Mouse (Mus musculus) liver, embryonic 16.5 days (tissue): ENCODE measurements around the gene Nit1. TPM values are rescaled to one million over a fixed set of nuclear protein-coding genes. Genes with fewer than 3 reads are reported as not detected.

Experiments
- ATAC-seq: fragments of 200-750 bp; cut with Nextera tagmentation; 2 replicates; pipeline ENCODE4 v1.8.0; 2017; ENCODE audit warnings: low read depth, mild to moderate bottlenecking, moderate number of reproducible peaks, moderate library complexity
- H3K27ac ChIP-seq: fragments of 300-500 bp; sonication (generic); 2 replicates; pipeline ENCODE4 v1.5.1; 2014; ENCODE audit warnings: mild to moderate bottlenecking, low read length
- H3K27me3 ChIP-seq: fragments of 300-500 bp; sonication (generic); 2 replicates; pipeline ENCODE4 v1.6.1; 2014; ENCODE audit warnings: low read depth, low read length, mixed read lengths; ENCODE audit not compliant: control insufficient read depth, insufficient read depth
- H3K36me3 ChIP-seq: fragments of 300-500 bp; sonication (generic); 2 replicates; pipeline ENCODE4 v1.6.1; 2014; ENCODE audit warnings: mild to moderate bottlenecking; ENCODE audit not compliant: control insufficient read depth, insufficient read depth
- H3K4me1 ChIP-seq: fragments of 300-500 bp; sonication (generic); 2 replicates; pipeline ENCODE4 v1.6.1; 2014; ENCODE audit warnings: low read depth, low read length, mixed read lengths; ENCODE audit not compliant: control insufficient read depth
- H3K4me2 ChIP-seq: fragments of 300-500 bp; sonication (generic); 2 replicates; pipeline ENCODE4 v1.6.1; 2014; ENCODE audit warnings: low read depth, low read length, mixed read lengths
- H3K4me3 ChIP-seq: fragments of 300-500 bp; sonication (generic); 2 replicates; pipeline ENCODE4 v1.5.1; 2014; ENCODE audit warnings: low read depth, mild to moderate bottlenecking, low read length
- H3K9ac ChIP-seq: fragments of 300-500 bp; sonication (generic); 2 replicates; pipeline ENCODE4 v1.6.1; 2014; ENCODE audit warnings: low read depth, low read length
- H3K9me3 ChIP-seq: fragments of 300-500 bp; sonication (generic); replicated peaks from 2 replicates; pipeline ENCODE4 v1.6.1; 2016; ENCODE audit warnings: low read length; ENCODE audit not compliant: control insufficient read depth
- WGBS: fragments of 180-500 bp; shearing (Covaris S2); extraction: QIAGEN DNeasy Blood & Tissue Kit; methylation state at CpG from one replicate; pipeline ENCODE4 v1.1.7; 2014; ENCODE audit not compliant: insufficient replicate concordance; 5-methylcytosine and 5-hydroxymethylcytosine counted together
- polyA plus RNA-seq: library from polyadenylated mRNA; unstranded; fragments of >200 nt; fragmentation: Nextera tagmentation; extraction: Ambion mirVana; gene quantifications from 2 replicates; pipeline ENCODE4 v1.2.1, GENCODE M21; 2015

Nit1 gene
- polyA plus RNA-seq, 1 experiment from 2014 or later: 39.0 TPM

DNA sequence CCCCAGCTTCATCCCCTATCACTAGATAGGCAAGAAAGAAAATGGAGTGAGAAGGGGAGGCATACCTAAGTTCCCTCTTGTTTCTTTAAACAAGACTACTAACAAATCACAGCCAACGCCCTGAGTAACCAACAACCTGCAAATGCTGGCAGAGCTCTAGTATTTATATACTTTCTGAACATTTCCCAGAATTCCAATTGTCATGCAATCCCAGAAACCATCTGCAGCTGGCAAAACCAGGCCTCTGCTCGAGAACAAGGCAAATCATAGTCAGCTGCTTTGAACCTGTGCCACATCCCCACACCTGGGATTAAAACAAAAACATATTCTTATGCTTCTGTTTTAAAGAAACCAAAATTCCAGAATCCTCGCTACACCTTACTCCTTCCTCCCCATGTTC lies 52.1 kb downstream of the Nit1 start:
- H3K36me3 ChIP-seq: peaks cover 4% of the 10 kb centered on the region; the same call in 1 of the 2 replicates
- 73% methylated on average over 3 of the region's 3 CpGs for WGBS
- no peak overlapping the region for H3K9ac ChIP-seq
- peak overlapping the region; percentile 55 for H3K4me2 ChIP-seq
- peaks cover 21% of the 10 kb centered on the region for H3K4me1 ChIP-seq
- no peaks in the 10 kb centered on the region; the same call in 1 of the 2 replicates for H3K9me3 ChIP-seq
- peaks cover 11% of the 10 kb centered on the region for H3K27me3 ChIP-seq
- no peak overlapping the region for H3K4me3 ChIP-seq
- H3K27ac ChIP-seq: no peak overlapping the region
- no peak for ATAC-seq

DNA sequence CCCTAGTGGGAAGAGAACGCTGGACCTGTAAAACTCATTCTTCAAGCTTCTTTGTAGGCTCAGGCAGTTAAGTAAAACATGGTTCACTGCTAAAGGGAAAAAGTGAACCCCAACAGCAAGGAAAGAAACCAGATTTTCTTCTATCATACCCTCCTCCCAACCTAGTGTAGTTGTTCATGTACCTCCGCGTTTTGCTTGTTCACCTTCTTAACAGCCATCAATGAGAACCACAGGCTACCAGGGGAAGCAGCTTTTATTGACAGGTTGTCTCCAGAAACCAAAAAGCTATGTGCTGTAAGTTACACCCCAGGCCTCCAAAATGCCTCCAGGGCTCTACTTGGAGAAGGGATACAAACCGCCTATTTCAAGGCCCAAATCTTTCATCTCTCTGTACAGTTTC lies 57.1 kb downstream of the Nit1 start:
- Histone ChIP-seq H3K36me3 (peaks cover 13% of the 10 kb centered on the region), H3K4me2 (peak overlapping the region; percentile 80), H3K9ac (no peak overlapping the region), H3K4me1 (peaks cover 37% of the 10 kb centered on the region), H3K27me3 (no peaks in the 10 kb centered on the region), H3K9me3 (no peaks in the 10 kb centered on the region), H3K4me3 (peak overlapping the region; percentile 91), H3K27ac (peak overlapping the region; percentile 29)
- ATAC-seq: no peak
- 58% methylated on average over 4 of the region's 4 CpGs for WGBS

Other genes starting within 250 kb of the Nit1 start
- 1.8 and 2.1 TPM in 2 replicates for gene Cfap126, start 231.7 kb downstream of the Nit1 start, polyA plus RNA-seq
- 137 and 164 TPM in 2 replicates for gene Sdhc, start 195.0 kb downstream of the Nit1 start, polyA plus RNA-seq
- 0.04 TPM in 1 of 2 replicates, not detected in the other for gene Mpz, start 194.9 kb downstream of the Nit1 start, polyA plus RNA-seq
- gene Pcp4l1, start 149.4 kb downstream of the Nit1 start, polyA plus RNA-seq: 2.5 and 2.6 TPM in 2 replicates
- gene Nr1i3, start 131.7 kb downstream of the Nit1 start, polyA plus RNA-seq: 2.2 and 2.4 TPM in 2 replicates
- 11.8 and 14.9 TPM in 2 replicates for gene Tomm40l, start 123.1 kb downstream of the Nit1 start, polyA plus RNA-seq
- gene Apoa2, start 120.6 kb downstream of the Nit1 start, polyA plus RNA-seq: 8,709 and 8,864 TPM in 2 replicates
- 111 and 128 TPM in 2 replicates for gene Fcer1g, start 111.3 kb downstream of the Nit1 start, polyA plus RNA-seq
- gene Adamts4, start 95.2 kb downstream of the Nit1 start, polyA plus RNA-seq: 0.48 and 0.64 TPM in 2 replicates
- gene Ndufs2, start 94.3 kb downstream of the Nit1 start, polyA plus RNA-seq: 138 and 143 TPM in 2 replicates
- 22.6 and 23.2 TPM in 2 replicates for gene B4galt3, start 75.3 kb downstream of the Nit1 start, polyA plus RNA-seq
- gene Ppox, start 64.5 kb downstream of the Nit1 start, polyA plus RNA-seq: 205 and 206 TPM in 2 replicates
- gene Usp21, start 57.7 kb downstream of the Nit1 start, polyA plus RNA-seq: 23.1 and 25.3 TPM in 2 replicates
- gene Ufc1, start 50.6 kb downstream of the Nit1 start, polyA plus RNA-seq: 40.3 and 45.2 TPM in 2 replicates
- 17.5 and 19.7 TPM in 2 replicates for gene Dedd, start 16.5 kb downstream of the Nit1 start, polyA plus RNA-seq
- 30.9 and 37.8 TPM in 2 replicates for gene Pfdn2, start within 50 bp of the Nit1 start, polyA plus RNA-seq
- 0.20 and 0.28 TPM in 2 replicates for gene Klhdc9, start 15.2 kb upstream of the Nit1 start, polyA plus RNA-seq
- gene Nectin4, start 24.5 kb upstream of the Nit1 start, polyA plus RNA-seq: 0.09 and 0.13 TPM in 2 replicates
- gene Arhgap30, start 43.3 kb upstream of the Nit1 start, polyA plus RNA-seq: 5.3 and 5.8 TPM in 2 replicates
- 15.9 and 19.3 TPM in 2 replicates for gene Usf1, start 65.7 kb upstream of the Nit1 start, polyA plus RNA-seq
- gene Tstd1, start 73.2 kb upstream of the Nit1 start, polyA plus RNA-seq: 4.6 and 5.3 TPM in 2 replicates
- gene F11r, start 91.9 kb upstream of the Nit1 start, polyA plus RNA-seq: 33.8 and 34.2 TPM in 2 replicates
- 2.6 and 3.5 TPM in 2 replicates for gene Alyref2, start 157.8 kb upstream of the Nit1 start, polyA plus RNA-seq
- gene Itln1, start 189.6 kb upstream of the Nit1 start, polyA plus RNA-seq: not detected in 2 replicates
- 0.36 and 0.48 TPM in 2 replicates for gene Cd244a, start 213.5 kb upstream of the Nit1 start, polyA plus RNA-seq